Mouse (Mus musculus): ENCODE data around the gene Prkn. TPM values are rescaled to one million over a fixed set of nuclear protein-coding genes. Genes with fewer than 3 reads are reported as not detected.

Prkn gene
- polyA plus RNA-seq, 2 experiments from 2014 or later: 0.32 TPM; not detected in 1

- ATAC-seq: no peak
These were observed 924.9 kb downstream of the Prkn start for GRCm38 (mm10) chr17:11765117-11765516.

GRCm38 (mm10) chr17:11765581-11765980 is 925.4 kb downstream of the Prkn start:
- ATAC-seq: no peak

GRCm38 (mm10) chr17:11767301-11767700 is 927.1 kb downstream of the Prkn start:
- ATAC-seq: no peak

- no peak for ATAC-seq
These were observed 928.2 kb downstream of the Prkn start for GRCm38 (mm10) chr17:11768345-11768744.

GRCm38 (mm10) chr17:11768971-11769370 is 928.8 kb downstream of the Prkn start:
- ATAC-seq: no peak

GRCm38 (mm10) chr17:11769513-11769912 is 929.3 kb downstream of the Prkn start:
- ATAC-seq: no peak

DNA sequence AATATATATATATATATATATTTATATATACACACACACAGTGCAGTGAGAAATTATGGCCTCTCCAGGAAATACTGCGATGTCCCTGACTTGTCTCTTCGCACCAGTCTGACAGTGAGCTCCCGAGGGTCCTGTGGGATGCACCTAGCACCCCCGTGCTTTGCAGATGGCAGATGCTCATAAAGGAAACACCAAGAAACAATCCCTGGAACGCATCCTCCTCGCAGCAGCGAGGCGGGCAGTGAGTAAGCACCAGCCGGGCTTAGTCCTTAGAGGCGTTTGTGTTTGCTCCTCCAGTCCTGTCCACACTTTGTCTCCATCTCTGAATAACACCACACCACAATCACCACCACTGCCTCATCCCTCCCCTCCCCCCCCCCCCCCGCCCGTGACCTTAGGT is 939.4 kb downstream of the Prkn start:
- no peak for ATAC-seq

- no peak for ATAC-seq
These were observed 939.8 kb downstream of the Prkn start for GRCm38 (mm10) chr17:11780005-11780404.

DNA sequence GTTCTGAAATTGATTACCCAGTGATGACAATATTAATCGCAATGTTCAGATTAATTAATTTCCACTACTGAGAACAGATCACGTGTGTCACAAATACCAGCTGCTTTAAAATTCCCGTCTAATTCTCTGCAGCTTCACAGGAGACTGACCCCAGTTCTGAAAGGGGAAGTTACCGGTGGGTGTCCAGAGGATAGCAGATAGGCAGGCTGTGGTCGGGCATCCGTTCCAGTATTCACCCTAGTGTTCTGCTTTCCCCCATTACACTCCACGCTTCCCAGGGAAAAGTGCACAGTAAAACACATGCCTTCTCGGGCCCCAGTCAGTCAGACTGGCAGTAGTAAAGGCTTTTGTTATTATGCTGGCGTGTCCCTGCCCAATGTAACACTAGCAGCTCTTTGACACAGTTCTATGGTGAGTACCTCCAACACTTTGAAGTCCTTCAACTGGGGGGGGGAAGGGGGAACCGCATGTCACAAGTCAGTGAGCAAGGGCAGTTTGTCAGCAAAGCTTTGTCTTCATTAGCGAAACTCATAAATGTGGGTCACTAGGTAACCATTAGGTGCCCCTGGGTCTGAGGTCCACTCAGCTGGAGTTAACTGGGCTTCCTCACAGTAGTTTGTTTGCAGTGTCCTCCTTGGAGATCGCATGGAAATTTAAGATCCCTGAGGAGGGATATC is 940.8 kb downstream of the Prkn start:
- no peak for ATAC-seq

GRCm38 (mm10) chr17:11788270-11788936 is 948.2 kb downstream of the Prkn start:
- ATAC-seq: no peak

DNA sequence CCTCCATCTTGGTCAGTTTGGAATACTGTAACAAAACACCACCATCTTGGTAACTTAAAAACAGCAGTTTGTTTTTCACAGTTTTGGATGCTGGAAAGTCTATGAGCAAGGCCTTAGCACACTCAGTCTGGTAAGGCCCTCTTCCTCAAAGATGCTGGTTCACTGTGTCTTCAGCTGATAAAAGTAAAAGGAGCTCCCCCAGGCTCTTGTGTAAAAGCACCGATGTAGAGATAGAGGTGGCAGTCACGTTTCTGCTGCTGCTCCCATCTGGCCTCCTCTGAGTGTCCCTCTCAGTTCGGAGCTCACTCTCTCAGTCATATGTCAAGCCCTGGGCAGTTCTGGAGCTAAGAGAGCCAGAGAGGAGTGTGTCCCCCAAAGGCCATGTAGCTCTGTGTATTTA is 955.8 kb downstream of the Prkn start:
- ATAC-seq: no peak

GRCm38 (mm10) chr17:11801226-11801625 is 961.0 kb downstream of the Prkn start:
- ATAC-seq: no peak

DNA sequence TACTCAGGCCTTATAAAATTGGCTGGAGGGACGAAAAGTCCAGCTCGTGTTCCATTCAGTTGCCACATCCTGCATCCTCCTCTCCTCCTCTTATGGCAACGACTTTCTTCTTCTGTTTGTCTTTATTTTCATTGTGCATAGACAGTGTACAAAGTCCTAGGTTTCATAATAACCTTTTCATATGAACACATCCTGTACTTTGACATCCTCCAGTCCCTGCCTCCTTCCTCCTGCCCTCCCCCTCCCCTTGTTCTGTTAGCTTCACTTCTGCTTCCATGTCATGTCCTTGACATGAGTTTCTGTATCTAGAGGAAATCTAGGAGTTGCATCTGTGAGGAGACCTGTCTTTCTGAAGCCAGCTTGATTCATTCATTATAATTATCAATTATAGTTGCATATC is 967.1 kb downstream of the Prkn start:
- ATAC-seq: no peak

DNA sequence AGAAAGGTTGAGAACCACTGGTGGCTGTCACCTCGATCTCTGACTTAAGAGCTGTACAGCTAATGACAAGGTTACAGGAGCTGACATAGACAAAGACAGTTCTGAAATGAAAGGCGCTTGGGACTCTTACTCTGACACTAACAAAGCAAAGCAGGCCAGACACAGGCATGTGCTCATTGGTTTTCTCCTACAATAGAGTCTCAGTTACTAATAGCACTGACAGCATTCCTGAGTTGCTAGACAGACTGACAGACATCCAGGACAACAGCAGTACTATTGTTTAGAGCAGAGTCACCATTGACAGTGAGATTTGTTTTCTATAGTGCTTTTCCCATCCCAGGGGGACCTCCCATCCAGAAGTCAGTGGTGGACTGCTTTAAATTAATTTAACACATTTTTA is 977.7 kb downstream of the Prkn start:
- ATAC-seq: no peak

- ATAC-seq: no peak
These were observed 979.3 kb downstream of the Prkn start for GRCm38 (mm10) chr17:11819506-11819905.

- no peak for ATAC-seq
These were observed 980.6 kb downstream of the Prkn start for GRCm38 (mm10) chr17:11820757-11821156.

DNA sequence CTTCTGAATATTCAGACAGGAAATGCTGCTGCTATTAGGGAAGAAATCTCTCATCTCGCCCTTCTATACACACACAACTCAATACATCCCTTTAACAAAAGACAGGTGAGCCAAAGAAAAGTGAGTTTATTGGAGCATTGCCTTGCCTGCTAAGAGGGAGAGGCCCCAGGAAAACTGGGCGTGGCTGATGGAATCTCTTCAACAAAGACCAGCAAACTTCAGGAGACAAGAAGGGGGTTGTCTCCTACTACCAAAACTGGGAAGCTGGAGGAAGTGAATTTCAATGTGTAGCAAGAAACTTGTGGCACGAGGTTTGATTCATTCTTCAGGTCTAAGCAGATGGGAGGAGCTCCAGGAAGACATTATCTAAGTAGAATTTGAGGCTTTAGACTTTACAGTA is 989.3 kb downstream of the Prkn start:
- no peak for ATAC-seq

GRCm38 (mm10) chr17:11837121-11837520 is 996.9 kb downstream of the Prkn start:
- no peak for ATAC-seq

DNA sequence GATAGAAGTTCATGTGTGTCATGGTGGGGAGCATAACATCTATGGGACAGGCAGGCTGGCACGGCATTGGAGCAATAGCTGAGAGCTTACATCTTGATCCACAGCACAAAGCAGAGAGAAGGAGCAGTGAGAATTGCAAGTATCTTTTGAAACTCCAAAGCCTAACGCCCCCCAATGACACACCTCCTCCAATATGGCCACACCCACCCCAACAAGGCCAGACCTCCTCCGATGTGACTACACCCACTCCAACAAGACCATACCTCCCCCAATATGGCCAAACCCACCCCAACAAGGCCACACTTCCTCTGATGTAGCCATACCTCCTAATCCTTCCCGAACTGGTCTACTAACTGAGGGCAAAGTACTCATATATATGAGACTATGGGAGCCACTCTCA is 1004.3 kb downstream of the Prkn start:
- ATAC-seq: no peak

DNA sequence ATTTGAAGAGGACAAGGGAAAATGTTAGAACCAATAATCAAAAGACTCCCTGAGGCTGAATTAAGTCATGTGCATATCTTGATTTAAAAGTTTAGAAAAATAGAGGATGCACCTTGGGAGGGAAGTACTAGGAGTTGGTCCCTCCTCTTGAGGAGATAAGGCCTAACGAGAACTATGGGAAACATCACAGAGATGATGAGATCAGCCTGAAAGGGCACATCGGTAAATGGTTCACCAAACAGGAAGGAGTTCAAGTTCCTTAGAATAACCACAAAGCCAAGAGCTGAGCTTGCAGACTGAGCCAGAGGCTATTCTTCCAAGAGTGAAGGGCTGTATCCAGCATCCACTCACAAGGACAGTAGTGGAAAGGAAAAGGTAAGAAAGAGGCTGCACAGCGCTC is 1004.8 kb downstream of the Prkn start:
- no peak for ATAC-seq

DNA sequence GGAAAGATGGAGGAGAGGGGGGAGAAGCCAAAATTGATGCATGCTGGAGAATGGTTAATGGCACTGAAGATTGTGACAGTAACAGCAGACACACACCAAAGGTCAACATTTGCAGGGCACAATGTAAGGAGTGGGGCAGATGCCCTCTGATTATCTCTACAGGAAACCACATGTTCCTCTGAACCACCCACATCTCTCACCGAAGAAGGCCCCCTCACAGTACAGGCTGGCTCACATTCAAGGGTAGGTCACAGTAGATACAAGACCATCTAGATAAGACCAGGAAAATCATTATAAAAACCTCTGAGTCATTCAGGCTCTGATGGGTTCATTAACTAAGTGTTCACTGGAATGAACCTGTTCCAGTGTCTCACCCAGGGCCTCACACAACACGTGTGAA is 1005.3 kb downstream of the Prkn start:
- no peak for ATAC-seq

DNA sequence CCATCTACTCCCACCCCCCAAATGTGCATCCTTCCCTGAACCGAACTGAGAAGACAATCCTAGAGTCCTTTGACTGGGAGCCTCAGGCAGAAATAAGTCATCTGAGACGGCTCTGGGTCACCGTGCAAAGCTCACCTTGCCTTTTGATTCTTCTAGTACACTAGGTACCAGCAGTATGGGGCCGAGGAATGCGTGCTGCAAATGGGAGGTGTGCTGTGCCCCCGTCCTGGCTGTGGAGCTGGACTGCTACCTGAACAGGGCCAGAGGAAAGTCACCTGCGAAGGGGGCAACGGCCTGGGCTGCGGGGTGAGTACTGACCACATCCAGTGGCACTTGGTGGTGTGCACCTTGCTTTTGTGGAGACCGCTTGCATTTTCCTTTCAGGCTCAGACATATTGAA is 1014.4 kb downstream of the Prkn start:
- no peak for ATAC-seq

DNA sequence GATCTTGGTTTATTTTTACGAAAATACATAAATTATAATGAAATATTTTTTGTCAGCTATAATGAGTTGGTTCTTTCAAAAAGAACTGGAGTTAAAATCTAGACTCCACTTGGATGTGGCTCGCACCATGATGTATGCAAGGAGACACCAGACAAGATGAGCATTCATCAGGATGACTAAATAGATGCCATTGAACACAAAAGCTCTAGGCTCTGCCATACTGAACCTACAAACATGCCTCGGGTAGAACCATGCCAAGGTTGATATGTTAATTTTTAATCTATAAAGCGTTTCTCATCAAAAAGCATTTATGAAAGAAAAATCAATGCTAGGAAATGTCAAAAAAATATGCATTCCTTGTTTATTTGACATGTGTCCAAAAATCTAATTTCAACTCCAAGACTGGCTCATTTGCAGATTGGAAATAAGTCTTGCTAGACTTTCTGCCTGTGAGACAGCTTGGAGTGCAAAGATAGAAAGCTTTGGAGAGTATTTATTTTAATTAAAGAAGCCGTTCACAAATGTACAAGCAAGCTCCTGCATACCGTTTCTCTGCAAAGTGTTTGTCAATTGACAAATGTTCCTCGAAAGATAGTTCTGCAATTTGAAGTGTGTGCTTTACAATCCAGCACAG is 1018.7 kb downstream of the Prkn start:
- ATAC-seq: no peak

DNA sequence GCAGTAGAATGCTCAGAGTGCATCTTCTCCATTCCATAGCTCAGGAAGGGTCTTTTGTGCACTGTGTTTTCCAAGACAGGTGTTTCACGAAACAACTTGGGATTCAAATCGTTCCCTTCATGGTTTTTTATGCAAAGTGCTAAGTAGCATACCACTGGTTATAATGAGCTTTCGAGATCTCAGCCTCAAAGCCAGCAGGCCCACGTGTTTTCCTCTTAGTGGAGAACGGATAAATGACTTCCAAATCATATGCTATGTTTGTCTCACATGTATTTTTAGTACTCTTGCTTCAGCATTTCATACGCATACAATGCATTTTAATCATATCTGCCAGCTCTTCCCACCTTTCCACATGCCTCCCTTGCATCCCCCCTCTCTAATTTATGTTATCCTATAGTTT is 1021.0 kb downstream of the Prkn start:
- no peak for ATAC-seq
